Mouse (Mus musculus) limb, embryonic 14.5 days (tissue): ENCODE measurements at regions not wholly inside any gene's neighbourhood (a gene's known extent, or its start where the extent isn't known, plus 50 kb on each side); places are given as distances from the start of the nearest gene placed in this dataset.

ENCODE experiments used
- ATAC-seq: fragments of 200-750 bp; cut with Nextera tagmentation; 2 replicates; pipeline ENCODE4 v1.8.0; 2017; ENCODE audit warnings: low read depth, moderate number of reproducible peaks, moderate TSS enrichment; ENCODE audit not compliant: low FRiP score
- DNase-seq: peaks from one replicate; pipeline ENCODE4 v3.0.0-alpha.2; 2015; ENCODE audit warnings: low spot score
- H3K27ac ChIP-seq: fragments of 300-500 bp; sonication (generic); replicated peaks from 2 replicates; pipeline ENCODE4 v1.5.1; 2014; ENCODE audit warnings: low read depth, mild to moderate bottlenecking, low read length, moderate library complexity, mixed read lengths
- H3K27me3 ChIP-seq: fragments of 300-500 bp; sonication (generic); 2 replicates; pipeline ENCODE4 v1.6.1; 2014; ENCODE audit warnings: low read length, mixed read lengths; ENCODE audit not compliant: control insufficient read depth, insufficient read depth
- H3K36me3 ChIP-seq: fragments of 300-500 bp; sonication (generic); 2 replicates; pipeline ENCODE4 v1.6.1; 2014; ENCODE audit warnings: mild to moderate bottlenecking, low read length, moderate library complexity, mixed read lengths; ENCODE audit not compliant: control insufficient read depth, insufficient read depth
- H3K4me1 ChIP-seq: fragments of 300-500 bp; sonication (generic); 2 replicates; pipeline ENCODE4 v1.6.1; 2014; ENCODE audit warnings: antibody characterized with exemption, low read length, mixed read lengths; ENCODE audit not compliant: control insufficient read depth, insufficient read depth
- H3K4me2 ChIP-seq: fragments of 300-500 bp; sonication (generic); replicated peaks from 2 replicates; pipeline ENCODE4 v1.6.1; 2014; ENCODE audit warnings: low read depth, mild to moderate bottlenecking, low read length, moderate library complexity; ENCODE audit not compliant: severe bottlenecking
- H3K4me3 ChIP-seq: fragments of 300-500 bp; sonication (generic); replicated peaks from 2 replicates; pipeline ENCODE4 v1.5.1; 2014; ENCODE audit warnings: low read length
- H3K9ac ChIP-seq: fragments of 300-500 bp; sonication (generic); 2 replicates; pipeline ENCODE4 v1.6.1; 2014; ENCODE audit warnings: mild to moderate bottlenecking, low read depth, low read length, moderate library complexity; ENCODE audit not compliant: severe bottlenecking
- H3K9me3 ChIP-seq: fragments of 300-500 bp; sonication (generic); 2 replicates; pipeline ENCODE4 v1.6.1; 2016; ENCODE audit warnings: low read length; ENCODE audit not compliant: control insufficient read depth
- POLR2A ChIP-seq: fragments of 200-500 bp; IDR thresholded peaks from 2 replicates; pipeline ENCODE4 v1.8.0; 2012; ENCODE audit warnings: inconsistent platforms, mild to moderate bottlenecking, moderate library complexity, borderline replicate concordance; ENCODE audit not compliant: insufficient read depth, insufficient read length; ENCODE audit errors: extremely low read depth
- WGBS: fragments of 180-500 bp; shearing (Covaris S2); extraction: QIAGEN DNeasy Blood & Tissue Kit; methylation state at CpG from one replicate; pipeline ENCODE4 v1.1.7; 2014; 5-methylcytosine and 5-hydroxymethylcytosine counted together

DNA sequence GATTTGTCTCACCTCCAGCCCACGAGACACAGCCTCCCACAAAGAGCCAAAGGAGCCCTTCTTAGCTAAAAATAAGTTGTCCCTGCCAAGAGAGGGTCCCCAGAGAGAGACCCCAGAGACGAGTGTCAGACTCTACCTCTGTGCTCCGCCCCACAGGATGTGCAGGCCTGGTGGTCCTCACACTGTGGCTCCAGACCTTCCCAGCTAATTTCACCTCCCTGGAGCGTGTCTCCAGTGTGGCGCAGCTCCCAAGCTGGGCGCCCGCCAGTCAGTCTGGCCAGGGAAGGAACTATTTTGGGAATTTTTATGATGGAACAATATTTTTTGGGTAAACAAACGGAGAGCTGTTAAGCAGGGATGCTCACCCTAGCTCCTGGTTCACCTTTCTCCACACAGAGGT, 50.8 kb upstream of the Jdp2 start:
- 30% methylated on average over 8 of the region's 8 CpGs for WGBS
- no peak overlapping the region for H3K9ac ChIP-seq
- H3K4me2 ChIP-seq = 0 out of 2 replicates have a peak overlapping the region, but pooled peaks have one; percentile 13
- peaks cover 39% of the 10 kb centered on the region for H3K4me1 ChIP-seq
- H3K9me3 ChIP-seq = no peaks in the 10 kb centered on the region
- ATAC-seq = peak; percentile 78
- H3K27ac ChIP-seq = peak overlapping the region; percentile 74
- no peak overlapping the region for H3K4me3 ChIP-seq
- H3K36me3 ChIP-seq = no peaks in the 10 kb centered on the region
- no peaks in the 10 kb centered on the region for H3K27me3 ChIP-seq
- peak; percentile 33 for DNase-seq
- TF ChIP-seq POLR2A = no peak
